Mouse (Mus musculus) C2C12 (cell line): Measurements from ENCODE around the gene Aicda.

ENCODE experiments used
- CEBPB ChIP-seq: IDR thresholded peaks from one replicate; pipeline ENCODE4 v1.6.1; 2011; ENCODE audit warnings: low read depth, mild to moderate bottlenecking, control low read depth, moderate library complexity
- CTCF ChIP-seq: IDR thresholded peaks from one replicate; pipeline ENCODE4 v1.5.1; 2011; ENCODE audit not compliant: control insufficient read depth, insufficient read depth, insufficient read length
- FOSL1 ChIP-seq: IDR thresholded peaks from one replicate; pipeline ENCODE4 v1.8.0; 2011; ENCODE audit warnings: mild to moderate bottlenecking, low read length; ENCODE audit not compliant: poor library complexity, insufficient read depth, severe bottlenecking
- MAX ChIP-seq: IDR thresholded peaks from one replicate; pipeline ENCODE4 v1.6.1; 2011; ENCODE audit warnings: mild to moderate bottlenecking, control low read depth
- MYOD1 ChIP-seq: IDR thresholded peaks from one replicate; pipeline ENCODE4 v1.6.1; 2011; ENCODE audit warnings: low read depth; ENCODE audit not compliant: control insufficient read depth, insufficient read length
- MYOG ChIP-seq: IDR thresholded peaks from one replicate; pipeline ENCODE4 v1.6.1; 2011; ENCODE audit not compliant: control insufficient read depth, insufficient read length; ENCODE audit errors: extremely low read depth
- USF1 ChIP-seq: IDR thresholded peaks from one replicate; pipeline ENCODE4 v1.6.1; 2011; ENCODE audit warnings: low read depth, mild to moderate bottlenecking, control low read depth, moderate library complexity

DNA sequence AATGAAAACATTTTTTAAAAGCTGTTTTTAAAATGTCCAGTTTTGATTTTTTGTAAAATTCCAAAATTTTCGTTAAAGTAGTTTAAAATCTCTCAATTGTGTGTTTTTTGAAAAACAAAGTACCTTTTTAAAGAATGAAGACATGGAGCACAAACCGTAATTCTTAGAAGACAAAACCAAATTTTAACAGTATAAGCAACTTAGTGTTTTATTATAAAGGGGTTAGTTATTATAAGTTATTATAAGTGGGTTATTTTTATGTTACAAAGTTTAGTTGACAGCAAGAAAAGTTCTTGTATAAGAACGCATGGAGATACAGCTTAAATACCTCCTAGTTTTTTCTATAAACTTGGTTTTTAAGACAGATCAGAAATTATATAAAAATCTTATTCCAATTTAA lies 48.0 kb downstream of the Aicda start:
- TF ChIP-seq CEBPB = no peak
- TF ChIP-seq CTCF = no peak
- no peak for TF ChIP-seq MAX
- no peak for TF ChIP-seq USF1
- TF ChIP-seq FOSL1 = no peak
- TF ChIP-seq MYOG = no peak
- no peak for TF ChIP-seq MYOD1
